Mouse (Mus musculus): ENCODE data around the gene Mecr. TPM values are rescaled to one million over a fixed set of nuclear protein-coding genes. Genes with fewer than 3 reads are reported as not detected.

The Mecr gene
- polyA plus RNA-seq, 1 experiment from 2014 or later: 39.0 TPM

DNA sequence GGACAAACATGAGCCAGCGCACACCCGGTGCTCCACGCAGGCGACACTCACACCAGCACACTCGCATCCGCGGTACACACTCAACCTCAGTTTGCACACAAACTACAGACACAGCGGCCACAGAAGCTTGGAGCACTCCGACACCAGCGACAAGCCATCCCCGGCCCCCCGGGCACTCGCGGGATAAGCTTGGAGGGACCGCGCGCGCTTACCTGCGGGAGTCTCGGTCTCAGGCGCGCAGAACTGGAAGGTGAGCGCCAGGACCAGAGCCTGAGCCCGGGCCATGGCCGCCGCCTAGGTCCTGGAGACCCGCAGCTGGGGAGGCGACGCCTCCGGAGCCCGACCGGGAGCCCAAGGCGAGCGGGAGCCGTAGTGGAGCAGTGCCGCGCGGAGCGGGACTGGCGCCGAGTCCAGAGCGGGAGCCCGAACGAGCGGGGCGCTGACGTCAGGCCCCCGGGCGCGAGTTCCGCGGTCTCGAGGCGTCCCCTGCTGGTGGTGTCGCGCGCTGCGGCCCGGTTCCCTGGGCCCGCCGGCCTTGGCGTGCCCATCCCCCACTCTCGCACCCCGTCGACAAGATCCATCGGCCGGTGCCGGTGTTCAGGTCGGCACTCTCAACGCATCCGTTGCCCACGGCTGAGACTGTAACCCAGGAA is 5.3 kb upstream of the Mecr start, which contains the start of gene Ptpru:
Gene Ptpru, minus strand, starts transcription at position 417 of the 653 bp plus-strand sequence.
- H3K27ac ChIP-seq: no peak within 1 kb of the TSS; the same call in 1 of the 2 replicates
- H3K9me3 ChIP-seq (replicated peaks): no peaks in the 10 kb centered on the region
- H3K4me2 ChIP-seq: peak within 1 kb of the TSS; percentile 98
- under 1% methylated on average over 72 of the region's 72 CpGs for WGBS
- H3K4me1 ChIP-seq: peaks cover 49% of the 10 kb centered on the region
- peak within 1 kb of the TSS; percentile 90 for H3K9ac ChIP-seq
- peak; percentile 89 for ATAC-seq
- no peaks in the 10 kb centered on the region for H3K36me3 ChIP-seq (ENCODE audit: poor library complexity, severe bottlenecking)
- peak within 1 kb of the TSS; percentile 74 for H3K4me3 ChIP-seq
- H3K27me3 ChIP-seq: peaks cover 41% of the 10 kb centered on the region

DNA sequence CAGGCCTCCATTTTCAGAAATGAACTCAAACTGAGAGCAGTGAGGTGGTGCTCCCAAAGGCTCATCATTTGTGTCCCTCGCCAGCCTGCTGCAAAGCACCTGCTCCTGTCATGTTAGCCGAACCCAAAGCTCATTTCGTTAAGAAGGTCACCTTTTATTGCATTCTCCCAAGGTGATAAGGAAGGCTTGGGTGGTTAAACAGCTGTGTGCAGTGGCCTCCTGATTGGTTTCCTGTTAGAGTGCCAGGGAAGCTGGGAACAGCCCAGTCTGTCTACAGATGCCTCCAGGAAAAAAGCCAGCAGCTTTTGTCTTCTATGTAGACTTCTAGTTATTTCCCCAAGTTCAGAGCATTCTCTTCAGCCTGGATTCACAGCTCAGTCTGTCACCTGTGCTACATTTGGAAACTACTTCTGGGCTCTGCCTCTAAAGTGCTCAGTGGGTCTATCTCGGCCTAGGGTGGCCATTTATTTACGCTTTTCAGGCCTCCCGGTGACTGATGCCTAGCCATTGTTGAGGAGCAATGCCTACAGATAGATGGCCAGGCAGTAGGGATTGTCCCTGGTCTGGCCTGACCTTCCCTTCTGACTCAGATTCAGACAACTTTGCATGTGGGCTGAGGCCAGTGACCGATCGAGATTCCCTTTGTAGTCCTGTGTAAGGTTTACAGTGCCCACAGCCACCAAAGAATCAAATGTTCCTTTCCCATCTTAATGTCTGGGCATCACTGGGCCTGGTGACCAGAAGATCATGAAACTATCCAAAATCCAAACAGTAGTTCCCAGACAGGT is 2.9 kb downstream of the Mecr start:
- Histone ChIP-seq H3K27ac (no peak overlapping the region), H3K4me2 (no peak overlapping the region)
- 87% methylated on average over 8 of the region's 8 CpGs for whole genome bisulfite sequencing

DNA sequence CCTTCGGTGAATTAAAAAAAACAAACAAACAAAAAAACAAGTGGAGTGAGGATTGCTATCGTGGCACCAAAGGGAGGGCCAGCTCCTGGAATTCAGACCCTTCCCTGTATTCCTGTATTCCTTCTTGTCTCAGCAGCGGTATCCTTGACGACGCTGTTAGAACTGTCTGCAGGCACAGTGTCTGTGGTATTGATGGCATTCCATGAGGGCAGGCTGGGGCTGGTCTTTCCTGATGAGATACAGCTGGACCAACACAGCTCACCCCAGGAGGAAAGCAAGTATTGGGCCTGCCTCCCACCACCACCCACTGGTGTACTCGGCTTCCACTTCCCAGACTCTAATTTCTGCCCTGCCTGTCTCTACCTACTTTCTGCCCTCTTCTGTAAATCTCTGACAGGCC is 4.8 kb downstream of the Mecr start:
- no peaks in the 10 kb centered on the region for H3K36me3 ChIP-seq (ENCODE audit: poor library complexity, severe bottlenecking)
- H3K27ac ChIP-seq: no peak overlapping the region
- no peak overlapping the region for H3K4me3 ChIP-seq
- ATAC-seq: no peak
- peaks cover 34% of the 10 kb centered on the region for H3K4me1 ChIP-seq
- 87% methylated on average over 6 of the region's 6 CpGs for WGBS
- no peak overlapping the region for H3K4me2 ChIP-seq
- H3K27me3 ChIP-seq: no peaks in the 10 kb centered on the region
- no peaks in the 10 kb centered on the region for H3K9me3 ChIP-seq (replicated peaks)
- H3K9ac ChIP-seq: no peak overlapping the region

More for the DNA sequence above, 2.9 kb downstream of the Mecr start:
- H3K9ac ChIP-seq: no peak overlapping the region
- no peak for ATAC-seq
- no peaks in the 10 kb centered on the region for H3K36me3 ChIP-seq (ENCODE audit: poor library complexity, severe bottlenecking)
- peaks cover 9% of the 10 kb centered on the region for H3K27me3 ChIP-seq
- no peak overlapping the region for H3K4me3 ChIP-seq
- peaks cover 31% of the 10 kb centered on the region for H3K4me1 ChIP-seq
- no peaks in the 10 kb centered on the region for H3K9me3 ChIP-seq (replicated peaks)

DNA sequence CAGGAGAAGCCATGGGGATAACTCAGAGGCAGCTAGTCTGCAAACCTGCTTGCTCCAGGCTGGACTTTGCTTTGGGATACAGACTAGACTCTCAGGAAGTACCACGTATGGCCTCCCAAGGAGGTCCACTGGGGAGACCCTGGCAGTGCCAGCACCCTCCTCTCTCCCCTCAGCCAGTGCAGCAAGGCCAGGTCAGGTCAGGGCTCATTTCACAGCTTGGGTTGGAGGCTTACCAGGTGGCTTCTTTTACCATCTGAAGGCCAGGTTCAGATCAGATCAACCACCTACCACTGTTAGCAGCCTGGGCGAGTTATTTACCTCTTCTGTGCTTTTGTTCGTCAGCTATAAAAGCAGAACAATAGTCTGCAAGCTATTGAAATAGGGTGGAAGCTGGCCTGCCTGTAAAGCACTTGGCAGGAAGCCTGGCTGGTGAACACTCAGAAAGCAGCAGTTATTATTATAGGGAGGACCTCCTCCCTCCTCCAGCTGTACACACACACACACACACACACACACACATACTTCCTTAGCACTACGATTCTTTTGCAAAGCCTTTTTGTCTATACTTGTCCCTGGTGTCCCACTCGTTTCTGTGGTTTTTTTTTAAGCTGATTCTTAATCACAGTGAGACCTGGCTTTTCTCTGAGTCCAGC is 6.8 kb downstream of the Mecr start:
- Histone ChIP-seq H3K4me3 (no peak overlapping the region), H3K9me3 (replicated peaks) (no peaks in the 10 kb centered on the region), H3K27ac (peak overlapping the region; percentile 79), H3K9ac (peak overlapping the region; percentile 43; the same call in 1 of the 2 replicates), H3K36me3 (ENCODE audit: poor library complexity, severe bottlenecking) (no peaks in the 10 kb centered on the region), H3K4me1 (peaks cover 21% of the 10 kb centered on the region), H3K4me2 (peak overlapping the region; percentile 21; the same call in 1 of the 2 replicates), H3K27me3 (no peaks in the 10 kb centered on the region)
- WGBS: 8% methylated on average over 5 of the region's 5 CpGs
- ATAC-seq: peak; percentile 67; the same call in 1 of the 2 replicates

DNA sequence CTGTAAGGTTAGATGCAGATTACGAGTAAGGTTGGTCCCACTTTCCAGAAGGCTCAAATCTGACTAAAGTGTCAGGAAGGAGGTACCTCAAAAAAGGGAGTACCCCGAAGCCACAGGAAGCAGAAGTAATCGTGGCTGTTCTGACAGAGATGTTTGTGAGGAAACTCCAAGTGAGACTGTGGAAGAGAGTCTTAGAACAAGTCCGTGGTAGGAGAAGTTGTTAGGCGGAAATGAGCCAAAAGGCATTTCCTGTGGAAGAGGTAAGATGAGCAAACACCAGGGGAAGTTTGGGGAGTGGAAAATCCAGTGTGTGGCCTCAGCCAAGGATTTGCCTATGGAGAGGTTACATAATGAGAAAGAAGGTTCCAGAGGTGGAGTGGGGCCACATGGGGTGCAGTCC is 11.7 kb downstream of the Mecr start:
- no peak overlapping the region for H3K4me2 ChIP-seq
- peaks cover 22% of the 10 kb centered on the region for H3K36me3 ChIP-seq (ENCODE audit: poor library complexity, severe bottlenecking)
- H3K27ac ChIP-seq: no peak overlapping the region
- ATAC-seq: no peak
- H3K4me1 ChIP-seq: peaks cover 15% of the 10 kb centered on the region
- no peak overlapping the region for H3K4me3 ChIP-seq
- WGBS: 87% methylated on average over 5 of the region's 5 CpGs
- no peak overlapping the region for H3K9ac ChIP-seq
- no peaks in the 10 kb centered on the region for H3K9me3 ChIP-seq (replicated peaks)
- no peaks in the 10 kb centered on the region for H3K27me3 ChIP-seq

DNA sequence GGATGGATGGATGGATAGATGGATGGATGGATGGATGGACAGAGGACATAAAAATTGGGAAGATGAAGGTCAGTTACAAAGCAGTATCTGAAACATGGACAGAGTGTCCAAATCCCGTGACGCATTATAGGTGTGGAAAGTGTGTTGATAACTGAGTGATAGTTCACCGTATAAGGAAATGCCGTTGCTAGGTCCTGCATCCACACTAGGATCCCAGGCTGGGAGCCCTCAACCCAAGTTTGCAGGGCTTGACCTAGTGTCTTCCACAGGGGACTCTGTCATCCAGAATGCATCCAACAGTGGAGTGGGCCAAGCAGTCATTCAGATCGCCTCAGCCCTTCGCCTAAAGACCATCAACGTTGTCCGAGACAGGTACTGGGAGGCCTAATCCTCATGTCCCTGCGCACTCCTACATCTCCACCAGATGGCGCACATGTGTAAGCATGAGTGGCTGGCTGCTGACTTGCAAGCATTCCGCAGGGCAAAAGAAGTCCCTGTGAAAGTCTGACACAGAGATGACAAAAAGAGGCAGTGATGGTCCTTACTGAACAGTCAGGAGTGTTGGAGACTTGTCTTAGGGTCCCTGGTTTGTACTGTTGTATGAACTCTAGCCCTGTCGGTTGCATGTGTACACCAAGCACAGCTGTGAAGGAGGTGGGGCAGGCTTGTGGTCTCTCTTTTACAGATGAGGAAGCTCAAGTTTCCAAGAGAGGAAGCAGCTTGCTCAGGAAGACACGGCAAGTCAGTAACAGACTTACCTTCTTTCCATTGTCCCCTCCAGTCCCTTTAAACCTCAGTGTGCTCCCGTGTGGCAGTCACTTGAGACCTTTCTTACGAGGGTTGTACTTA is 17.4 kb downstream of the Mecr start:
- H3K4me1 ChIP-seq: no peaks in the 10 kb centered on the region
- H3K27ac ChIP-seq: no peak overlapping the region
- peaks cover 50% of the 10 kb centered on the region for H3K36me3 ChIP-seq (ENCODE audit: poor library complexity, severe bottlenecking)
- no peaks in the 10 kb centered on the region for H3K27me3 ChIP-seq
- no peak overlapping the region for H3K9ac ChIP-seq
- no peaks in the 10 kb centered on the region for H3K9me3 ChIP-seq (replicated peaks)
- H3K4me3 ChIP-seq: no peak overlapping the region
- WGBS: 50% methylated on average over 15 of the region's 15 CpGs
- ATAC-seq: 0 out of 2 replicates have a peak, but pooled peaks have one; percentile 48
- no peak overlapping the region for H3K4me2 ChIP-seq

DNA sequence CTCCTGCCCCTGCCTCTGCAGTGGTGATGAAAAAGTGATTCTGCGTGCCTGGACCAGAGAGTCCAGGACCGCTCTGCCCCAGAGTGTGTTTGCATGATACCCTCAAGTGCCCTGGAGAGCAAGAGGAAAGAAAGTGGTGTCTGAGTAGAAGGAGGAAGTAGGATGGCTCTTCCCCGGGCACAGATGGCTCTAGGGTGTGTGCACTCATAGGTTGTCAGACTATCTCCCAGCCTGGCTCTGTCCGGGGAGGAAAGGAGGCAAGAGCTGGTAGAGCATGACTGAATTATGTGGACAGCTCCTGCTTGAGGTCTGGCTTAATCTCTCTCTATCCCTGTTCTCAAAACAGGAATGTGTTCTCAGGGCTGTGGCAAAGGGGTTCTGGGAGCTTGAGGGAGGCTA is 18.1 kb downstream of the Mecr start:
- no peaks in the 10 kb centered on the region for H3K27me3 ChIP-seq
- ATAC-seq: no peak
- H3K36me3 ChIP-seq (ENCODE audit: poor library complexity, severe bottlenecking): peaks cover 50% of the 10 kb centered on the region
- H3K4me1 ChIP-seq: no peaks in the 10 kb centered on the region
- H3K9ac ChIP-seq: no peak overlapping the region
- no peak overlapping the region for H3K27ac ChIP-seq
- WGBS: 92% methylated on average over 4 of the region's 4 CpGs
- no peak overlapping the region for H3K4me3 ChIP-seq
- no peak overlapping the region for H3K4me2 ChIP-seq
- no peaks in the 10 kb centered on the region for H3K9me3 ChIP-seq (replicated peaks)

DNA sequence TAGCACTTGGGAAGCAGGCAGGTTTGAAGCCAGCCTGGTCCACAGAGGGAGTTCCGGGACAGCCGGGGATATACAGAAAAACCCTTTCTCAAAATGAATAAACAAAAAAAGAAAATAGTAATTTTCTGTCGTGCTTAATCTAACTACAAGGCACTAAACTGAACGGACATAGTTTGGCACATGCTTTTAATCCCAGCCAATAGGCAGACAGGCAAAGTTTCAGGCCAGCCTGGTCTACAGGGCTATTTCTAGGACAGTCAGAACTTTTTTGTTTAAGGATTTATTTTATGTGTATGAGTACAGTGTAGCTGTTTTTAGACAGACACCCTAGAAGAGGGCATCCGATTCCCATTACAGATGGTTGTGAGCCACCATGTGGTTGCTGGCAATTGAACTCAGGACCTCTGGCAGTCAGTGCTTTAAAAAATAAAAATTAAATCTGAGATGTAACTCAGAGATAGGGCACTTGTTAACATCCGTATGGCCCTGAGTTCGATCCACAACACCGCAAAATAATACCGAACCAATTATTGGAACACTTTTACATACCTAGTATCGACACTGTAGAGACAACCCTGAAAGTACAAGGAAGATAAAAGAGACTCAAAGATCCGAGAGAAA is 29.5 kb downstream of the Mecr start:
- H3K27me3 ChIP-seq: no peaks in the 10 kb centered on the region
- WGBS: 11% methylated on average over 11 of the region's 11 CpGs
- H3K4me2 ChIP-seq: peak overlapping the region; percentile 95
- peak; percentile 20 for ATAC-seq
- H3K27ac ChIP-seq: peak overlapping the region; percentile 100
- H3K9ac ChIP-seq: peak overlapping the region; percentile 79
- H3K36me3 ChIP-seq (ENCODE audit: poor library complexity, severe bottlenecking): no peaks in the 10 kb centered on the region
- peaks cover 39% of the 10 kb centered on the region for H3K4me1 ChIP-seq
- H3K4me3 ChIP-seq: peak overlapping the region; percentile 95
- H3K9me3 ChIP-seq (replicated peaks): no peaks in the 10 kb centered on the region

DNA sequence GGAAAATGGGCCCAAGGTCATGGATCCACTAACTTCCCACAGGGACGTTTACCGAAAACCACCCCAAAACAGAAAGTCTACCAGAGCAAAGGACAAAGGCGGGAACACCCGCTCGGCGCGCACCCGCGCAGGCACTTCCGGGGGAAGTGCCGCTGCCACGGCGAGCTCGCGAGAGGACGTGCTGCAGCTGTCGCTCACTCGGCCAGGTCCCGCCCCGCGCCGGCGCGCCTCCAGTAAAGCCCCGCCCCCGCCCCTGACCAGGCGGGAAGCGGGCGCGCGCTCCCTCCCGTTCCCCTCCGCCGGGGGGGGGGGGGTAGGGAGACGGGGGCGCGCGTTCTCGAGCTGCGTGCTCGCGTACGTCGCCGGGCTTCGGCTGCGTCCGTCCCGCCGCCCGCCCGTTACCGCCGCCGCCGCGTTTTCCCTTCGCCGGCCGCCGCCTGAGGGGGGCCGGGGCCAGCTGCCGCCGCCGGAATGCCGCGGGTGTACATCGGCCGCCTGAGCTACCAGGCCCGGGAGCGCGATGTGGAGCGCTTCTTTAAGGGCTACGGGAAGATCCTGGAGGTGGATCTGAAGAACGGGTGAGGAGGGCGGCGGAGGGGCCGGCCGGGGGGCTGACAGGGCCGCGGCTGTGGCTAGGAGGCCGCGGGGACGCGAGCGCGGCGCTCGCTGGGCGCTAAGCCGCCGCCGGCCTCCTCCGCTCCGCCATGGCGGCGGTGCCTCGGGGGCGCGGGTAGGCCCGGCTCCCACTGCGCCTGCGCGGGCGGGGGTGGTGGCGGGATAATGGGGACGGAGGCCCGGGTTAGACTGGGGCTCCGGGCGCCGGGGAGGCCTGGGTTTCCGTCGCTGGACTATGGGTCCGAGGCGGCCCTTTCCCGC is 30.3 kb downstream of the Mecr start, which contains the start of gene Srsf4:
Gene Srsf4, plus strand, starts transcription at position 325 of the 876 bp plus-strand sequence.
- ATAC-seq: peak; percentile 95
- H3K9me3 ChIP-seq (replicated peaks): no peaks in the 10 kb centered on the region
- H3K27ac ChIP-seq: peak within 1 kb of the TSS; percentile 100
- H3K4me2 ChIP-seq: peak within 1 kb of the TSS; percentile 95
- H3K4me3 ChIP-seq: peak within 1 kb of the TSS; percentile 95
- no peaks in the 10 kb centered on the region for H3K36me3 ChIP-seq (ENCODE audit: poor library complexity, severe bottlenecking)
- peak within 1 kb of the TSS; percentile 100 for H3K9ac ChIP-seq
- no peaks in the 10 kb centered on the region for H3K27me3 ChIP-seq
- WGBS: under 1% methylated on average over 97 of the region's 116 CpGs
- peaks cover 47% of the 10 kb centered on the region for H3K4me1 ChIP-seq

DNA sequence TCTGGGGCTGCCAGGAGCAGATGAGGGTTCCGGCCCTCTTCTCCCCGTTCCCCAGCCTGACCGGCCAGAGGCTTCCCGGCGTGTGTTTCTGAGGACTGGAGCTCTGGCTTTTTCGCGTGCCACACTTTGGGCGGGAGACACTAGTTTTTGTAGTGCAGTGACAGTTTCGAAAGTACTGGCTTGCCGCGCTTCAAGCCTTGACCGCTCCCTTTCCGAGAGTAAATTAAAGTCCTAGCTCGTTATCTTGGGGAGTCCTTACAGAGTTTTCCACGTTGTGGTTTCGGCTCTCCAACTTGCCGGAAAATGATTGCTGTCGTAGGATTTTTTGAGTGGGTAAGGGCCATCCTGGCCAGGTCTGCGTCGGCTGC is 30.9 kb downstream of the Mecr start:
- Histone ChIP-seq H3K4me2 (peak overlapping the region; percentile 95), H3K27ac (peak overlapping the region; percentile 100), H3K27me3 (no peaks in the 10 kb centered on the region), H3K9ac (peak overlapping the region; percentile 100), H3K4me1 (peaks cover 48% of the 10 kb centered on the region), H3K9me3 (replicated peaks) (no peaks in the 10 kb centered on the region), H3K4me3 (peak overlapping the region; percentile 95), H3K36me3 (ENCODE audit: poor library complexity, severe bottlenecking) (no peaks in the 10 kb centered on the region)
- no peak for ATAC-seq
- under 1% methylated on average over 20 of the region's 20 CpGs for WGBS
